Mouse (Mus musculus) bone marrow, adult 2 months (tissue): ENCODE results near the gene Bub1b. TPM values are rescaled to one million over a fixed set of nuclear protein-coding genes. Genes with fewer than 3 reads are reported as not detected.

Experiments used
- H3K27ac ChIP-seq: fragments of 200-500 bp; 2 replicates; pipeline ENCODE4 v1.5.1; 2012; ENCODE audit warnings: low read depth, mild to moderate bottlenecking, control low read depth, inconsistent platforms, low read length; ENCODE audit not compliant: control insufficient read depth, poor library complexity, insufficient read depth
- H3K4me1 ChIP-seq: fragments of 200-500 bp; 2 replicates; pipeline ENCODE4 v1.6.1; 2011; ENCODE audit warnings: low read length; ENCODE audit not compliant: control insufficient read depth, insufficient read depth
- H3K4me3 ChIP-seq: fragments of 200-500 bp; replicated peaks from 2 replicates; pipeline ENCODE3; 2011; ENCODE audit warnings: mild to moderate bottlenecking, low read depth, low read length, control low read depth; ENCODE audit not compliant: control insufficient read depth
- CTCF ChIP-seq: fragments of 200-500 bp; IDR thresholded peaks from 2 replicates; pipeline ENCODE4 v1.5.1; 2011; ENCODE audit warnings: low read length, control low read depth; ENCODE audit not compliant: control insufficient read depth, insufficient read depth
- POLR2A ChIP-seq: fragments of 200-500 bp; IDR thresholded peaks from 2 replicates; pipeline ENCODE4 v1.6.1; 2011; ENCODE audit warnings: low read depth, mild to moderate bottlenecking, control low read depth, low read length, borderline replicate concordance; ENCODE audit not compliant: control insufficient read depth
- WGBS: fragments of 180-500 bp; shearing (Covaris S2); methylation state at CpG from one replicate; pipeline ENCODE4 v1.1.7; 2018; 5-methylcytosine and 5-hydroxymethylcytosine counted together
- polyA plus RNA-seq: library from polyadenylated mRNA; stranded (reverse); fragments of >200 nt; gene quantifications from 2 replicates; pipeline ENCODE4 v1.2.4, GENCODE M21; 2011; ENCODE audit warnings: low replicate concordance; ENCODE audit not compliant: missing spikeins, insufficient read depth, insufficient read length

The Bub1b gene
- polyA plus RNA-seq, 1 experiment, result 44.1 TPM

DNA sequence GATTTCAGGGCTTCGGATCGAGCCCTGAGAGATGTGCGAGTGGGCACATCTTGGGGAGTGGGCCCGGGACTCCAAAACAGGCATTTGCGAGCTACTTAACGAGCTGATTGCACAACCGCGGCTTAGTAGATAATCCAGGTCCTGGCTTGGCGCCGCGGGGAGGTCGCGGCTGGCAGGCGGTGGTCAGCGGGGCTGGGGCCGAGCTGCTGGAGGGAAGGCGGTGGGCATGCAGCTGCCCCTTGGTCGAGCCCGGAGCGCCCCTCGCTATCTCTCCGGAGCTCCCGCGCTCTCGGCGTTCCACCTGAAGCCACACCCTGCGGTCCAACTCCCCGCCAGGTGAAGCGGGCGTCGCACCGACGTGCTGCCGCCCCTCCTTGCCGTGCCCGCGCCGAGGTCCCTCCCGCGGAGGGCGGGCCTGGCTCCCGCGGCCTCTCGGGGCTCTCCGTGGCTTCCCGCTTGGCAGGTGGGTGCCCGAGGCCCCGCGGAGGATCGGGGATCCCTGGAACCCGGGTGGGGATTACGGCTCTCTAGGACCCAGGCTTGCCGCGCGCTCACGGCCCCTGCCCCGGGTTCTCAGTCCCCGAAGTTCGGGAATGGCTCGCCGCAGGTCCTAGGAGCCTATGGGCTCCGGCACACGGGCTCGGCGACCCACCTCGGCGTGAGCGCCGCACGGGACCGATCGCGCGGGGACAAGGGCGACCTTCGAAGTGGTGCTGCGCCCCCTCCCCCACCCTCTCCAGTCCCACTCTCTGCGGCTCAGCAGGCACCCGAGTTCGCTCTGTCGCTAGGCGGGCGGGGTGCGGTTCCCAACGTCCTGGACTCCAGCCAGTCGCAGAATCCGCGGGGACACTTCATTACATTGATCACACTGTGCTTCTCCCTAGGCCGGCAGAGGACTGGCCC is 79.1 kb downstream of the Bub1b start:
- Histone ChIP-seq H3K4me3 (no peak overlapping the region), H3K4me1 (no peaks in the 10 kb centered on the region; the same call in 1 of the 2 replicates), H3K27ac (no peak overlapping the region)
- TF ChIP-seq CTCF, result no peak
- no peak for TF ChIP-seq POLR2A
- 3% methylated on average over 89 of the region's 89 CpGs for WGBS

DNA sequence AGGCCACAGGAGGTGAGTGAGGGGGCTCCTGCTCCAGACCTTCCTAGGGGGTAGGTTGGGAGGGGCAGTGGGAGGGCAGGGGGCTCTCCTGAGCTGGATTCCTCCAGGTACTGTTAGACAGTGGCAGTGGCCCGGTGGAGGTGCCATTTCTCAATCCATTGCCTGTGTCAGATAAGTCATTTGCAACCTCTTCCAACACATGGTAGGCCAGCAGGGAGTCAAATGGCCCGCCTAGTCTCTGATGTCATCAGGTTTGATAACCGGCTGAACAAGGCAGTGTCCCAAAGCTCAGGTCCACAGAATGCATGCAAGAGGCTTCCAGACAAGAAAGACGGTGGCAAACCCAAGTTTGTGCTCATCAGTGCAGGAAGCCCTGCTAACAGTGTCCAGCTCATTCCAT is 79.8 kb downstream of the Bub1b start:
- H3K4me3 ChIP-seq, result no peak overlapping the region
- no peak for TF ChIP-seq POLR2A
- no peak for TF ChIP-seq CTCF
- 38% methylated on average over 4 of the region's 4 CpGs for WGBS

DNA sequence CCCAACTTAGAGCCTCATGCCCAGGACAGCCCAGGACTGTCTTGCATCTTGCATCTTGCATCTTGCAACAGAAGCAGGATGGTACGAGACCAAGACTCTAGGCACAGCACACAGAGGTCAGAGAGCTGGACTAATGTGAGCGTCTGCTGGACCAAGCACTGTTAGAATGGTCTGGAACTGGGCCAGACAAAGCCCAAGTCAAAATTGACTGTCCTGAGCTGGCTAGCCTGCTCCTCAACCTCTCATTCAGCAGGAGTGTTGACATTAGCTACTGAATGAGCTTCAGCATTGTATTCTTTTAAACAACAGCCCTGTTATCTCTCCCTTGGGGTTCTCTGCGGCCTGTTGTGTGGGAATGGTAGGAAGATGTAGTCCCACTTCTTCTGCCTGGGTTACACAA is 81.6 kb downstream of the Bub1b start:
- WGBS, result 85% methylated on average over 3 of the region's 3 CpGs
- TF ChIP-seq CTCF (no peak), POLR2A (no peak)
- no peak overlapping the region for H3K4me3 ChIP-seq
- no peak overlapping the region for H3K27ac ChIP-seq
- H3K4me1 ChIP-seq, result no peaks in the 10 kb centered on the region; the same call in none of the 2 replicates

More for the DNA sequence above, 79.8 kb downstream of the Bub1b start:
- Histone ChIP-seq H3K27ac (no peak overlapping the region), H3K4me1 (no peaks in the 10 kb centered on the region; the same call in none of the 2 replicates)

DNA sequence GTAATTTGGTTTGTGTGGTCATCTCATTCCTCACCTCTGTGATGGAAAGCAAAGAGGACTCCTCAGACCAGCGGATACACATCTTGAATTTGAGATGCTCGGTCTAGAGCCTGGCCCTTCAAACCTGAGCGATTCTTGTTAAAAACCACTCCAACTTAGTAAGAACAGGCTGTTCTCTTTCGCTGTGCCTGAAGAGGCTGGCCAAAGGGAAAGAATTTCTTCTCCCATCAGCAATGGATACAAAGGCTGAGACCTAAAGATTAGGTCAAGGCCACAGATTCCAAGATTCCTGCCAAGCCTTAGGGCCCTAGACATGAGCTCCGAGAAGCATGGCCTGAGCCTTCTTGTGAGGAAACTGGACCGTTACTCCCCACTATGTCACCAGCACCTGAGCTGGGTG is 82.9 kb downstream of the Bub1b start:
- TF ChIP-seq POLR2A (no peak), CTCF (no peak)
- WGBS, result 85% methylated on average over 6 of the region's 6 CpGs
- Histone ChIP-seq H3K4me1 (no peaks in the 10 kb centered on the region; the same call in none of the 2 replicates), H3K27ac (no peak overlapping the region), H3K4me3 (no peak overlapping the region)

DNA sequence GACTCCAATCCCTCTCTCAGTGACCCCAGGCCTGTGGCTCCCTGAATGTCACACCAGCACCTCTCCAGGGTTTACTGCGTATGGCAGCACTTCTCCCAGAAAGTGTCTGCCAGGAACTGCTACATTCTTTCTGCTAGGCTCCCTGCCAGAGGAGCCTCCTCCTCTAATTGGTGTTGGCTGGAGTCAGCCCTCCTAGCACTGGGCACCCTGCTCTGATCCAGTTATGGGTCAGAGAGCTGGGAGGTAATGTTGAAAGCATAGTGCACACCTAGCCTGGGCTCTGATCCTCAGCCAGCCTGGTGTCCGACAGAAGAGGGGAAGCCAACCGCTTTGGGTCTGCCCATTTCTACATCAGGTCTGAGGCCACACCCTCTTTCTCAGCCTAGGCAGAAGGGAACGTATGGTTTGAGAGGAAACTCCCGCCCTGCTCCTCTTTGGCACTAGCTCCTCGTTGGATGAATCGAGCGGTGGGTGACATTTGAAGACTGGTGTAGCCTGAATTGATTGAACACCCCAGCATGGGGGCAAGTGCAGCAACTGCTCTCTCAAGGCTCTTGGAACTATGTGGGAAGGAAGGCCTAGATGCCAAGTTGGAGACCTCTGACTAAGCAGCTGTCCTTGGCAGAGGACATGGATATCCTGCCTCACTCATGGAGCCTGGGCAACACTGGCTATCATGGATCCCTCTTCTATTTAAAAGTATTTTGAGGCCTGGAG is 84.7 kb downstream of the Bub1b start:
- no peak overlapping the region for H3K4me3 ChIP-seq
- 34% methylated on average over 8 of the region's 8 CpGs for WGBS
- H3K4me1 ChIP-seq, result no peaks in the 10 kb centered on the region; the same call in 1 of the 2 replicates
- no peak overlapping the region for H3K27ac ChIP-seq
- no peak for TF ChIP-seq POLR2A
- TF ChIP-seq CTCF, result no peak

DNA sequence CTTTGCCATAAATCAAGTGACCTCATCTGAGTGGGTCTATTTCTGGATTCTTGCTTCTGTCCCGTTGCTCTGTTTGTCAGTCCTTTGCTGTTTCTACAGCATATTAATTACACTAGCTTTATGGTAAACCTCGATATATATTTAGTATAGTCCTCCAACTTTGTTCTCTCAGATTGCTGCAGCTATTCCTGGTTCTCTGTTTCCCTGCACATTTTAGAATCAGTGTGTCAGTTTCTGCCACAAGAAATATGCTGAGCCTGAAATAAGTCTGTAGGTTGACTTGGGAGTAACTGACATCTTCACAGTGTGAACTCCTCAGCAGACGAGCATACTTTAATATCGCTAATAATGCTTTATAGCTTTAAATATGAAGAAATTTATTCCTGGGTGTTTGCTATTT is 87.1 kb downstream of the Bub1b start:
- 78% methylated on average over 4 of the region's 4 CpGs for WGBS
- Histone ChIP-seq H3K4me1 (no peaks in the 10 kb centered on the region; the same call in 1 of the 2 replicates), H3K4me3 (no peak overlapping the region), H3K27ac (no peak overlapping the region)
- TF ChIP-seq CTCF (no peak), POLR2A (no peak)

DNA sequence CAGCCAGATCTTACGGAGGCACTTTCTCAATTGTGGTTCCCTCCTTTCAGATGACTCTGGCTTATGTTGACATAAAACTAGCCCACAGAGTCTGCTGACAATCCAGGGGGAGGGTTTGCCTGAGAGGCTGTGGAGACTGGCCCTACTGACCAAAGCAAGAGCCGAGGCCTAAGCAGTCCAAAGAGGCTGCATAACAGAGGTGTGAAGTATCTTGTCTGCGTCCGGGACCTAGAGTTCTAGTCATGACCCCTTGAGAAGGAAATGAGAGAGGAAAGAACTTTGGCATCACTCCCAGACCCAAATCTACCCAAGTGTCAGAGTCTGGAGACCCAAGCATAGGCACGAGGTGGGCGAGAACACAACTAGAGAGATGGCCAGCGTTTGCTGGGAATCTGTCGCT is 88.7 kb downstream of the Bub1b start:
- 46% methylated on average over 8 of the region's 8 CpGs for WGBS
- no peaks in the 10 kb centered on the region; the same call in 1 of the 2 replicates for H3K4me1 ChIP-seq
- no peak overlapping the region for H3K4me3 ChIP-seq
- no peak overlapping the region for H3K27ac ChIP-seq
- TF ChIP-seq CTCF (no peak), POLR2A (no peak)

DNA sequence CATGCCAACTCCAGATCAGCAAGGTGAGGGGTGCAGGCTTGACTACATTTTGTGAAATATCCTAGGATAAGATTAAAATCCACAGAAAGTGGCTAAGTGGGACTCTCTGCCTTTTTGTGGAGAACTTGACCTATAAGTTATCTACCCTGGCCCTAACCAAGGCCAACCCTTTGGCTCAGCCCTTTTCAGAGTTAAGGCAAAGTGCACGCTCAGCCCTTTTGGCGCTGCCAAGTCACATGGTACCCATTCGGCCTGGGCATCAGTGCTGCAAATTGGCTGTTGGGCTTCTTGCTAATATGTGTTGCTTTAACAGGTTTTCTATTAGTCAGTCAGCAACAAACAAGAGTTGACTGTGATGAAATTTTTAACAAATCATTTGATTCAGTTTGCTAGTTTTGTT is 89.8 kb downstream of the Bub1b start:
- no peak overlapping the region for H3K27ac ChIP-seq
- no peak overlapping the region for H3K4me3 ChIP-seq
- TF ChIP-seq POLR2A (no peak), CTCF (no peak)
- no peaks in the 10 kb centered on the region for H3K4me1 ChIP-seq
- WGBS, result 83% methylated on average over 3 of the region's 3 CpGs

DNA sequence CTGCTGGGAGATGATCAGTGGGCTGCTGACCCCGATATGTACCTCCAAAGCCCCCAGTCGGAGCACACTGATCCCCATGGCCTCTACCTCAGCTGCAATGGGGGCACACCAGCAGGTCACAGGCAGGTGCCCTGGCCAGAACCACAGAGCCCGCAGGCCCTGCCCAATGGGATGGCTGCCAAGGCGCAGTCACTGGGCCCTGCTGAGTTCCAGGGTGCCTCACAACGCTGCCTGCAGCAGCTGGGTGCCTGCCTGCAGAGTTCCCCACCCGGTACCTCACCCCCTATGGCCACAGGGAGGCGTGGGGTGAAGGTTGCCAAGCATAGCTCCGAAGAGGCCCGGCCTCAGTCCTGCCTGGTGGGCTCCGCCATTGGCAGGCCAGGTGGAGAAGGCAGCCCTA is 91.9 kb downstream of the Bub1b start:
- H3K27ac ChIP-seq, result no peak overlapping the region
- no peaks in the 10 kb centered on the region; the same call in 1 of the 2 replicates for H3K4me1 ChIP-seq
- no peak overlapping the region for H3K4me3 ChIP-seq
- no peak for TF ChIP-seq CTCF
- no peak for TF ChIP-seq POLR2A
- 65% methylated on average over 10 of the region's 10 CpGs for WGBS

Other genes with a start within 250 kb of the Bub1b start
- gene Gpr176, start 224.8 kb upstream of the Bub1b start, polyA plus RNA-seq, result not detected in 2 replicates
- gene Eif2ak4, start 209.6 kb upstream of the Bub1b start, polyA plus RNA-seq, result 5.7 and 8.7 TPM in 2 replicates
- gene Srp14, start 118.5 kb upstream of the Bub1b start, polyA plus RNA-seq, result 110 and 142 TPM in 2 replicates
- 7.3 and 8.8 TPM in 2 replicates for gene Bmf, start 48.5 kb upstream of the Bub1b start, polyA plus RNA-seq
- not detected in 2 replicates for gene Pak6, start 65.1 kb downstream of the Bub1b start, polyA plus RNA-seq
- 0.92 TPM in 1 of 2 replicates, not detected in the other for gene Ankrd63, start 105.8 kb downstream of the Bub1b start, polyA plus RNA-seq
- 33.7 and 84.6 TPM in 2 replicates for gene Plcb2, start 130.2 kb downstream of the Bub1b start, polyA plus RNA-seq
- gene Inafm2, start 147.5 kb downstream of the Bub1b start, polyA plus RNA-seq, result 16.0 and 28.5 TPM in 2 replicates
- 2.2 and 3.5 TPM in 2 replicates for gene Ccdc9b, start 164.4 kb downstream of the Bub1b start, polyA plus RNA-seq
- gene Phgr1, start 174.6 kb downstream of the Bub1b start, polyA plus RNA-seq, result not detected in 2 replicates
- not detected in 2 replicates for gene Disp2, start 181.5 kb downstream of the Bub1b start, polyA plus RNA-seq
- gene Knstrn, start 215.8 kb downstream of the Bub1b start, polyA plus RNA-seq, result 101 and 133 TPM in 2 replicates